Mouse (Mus musculus) lung, embryonic 14.5 days (tissue): ENCODE measurements around the gene Sdr39u1. TPM values are rescaled to one million over a fixed set of nuclear protein-coding genes. Genes with fewer than 3 reads are reported as not detected.

Experiments
- ATAC-seq: fragments of 200-750 bp; cut with Nextera tagmentation; 2 replicates; pipeline ENCODE4 v1.8.0; 2017; ENCODE audit warnings: mild to moderate bottlenecking, moderate TSS enrichment, moderate library complexity; ENCODE audit not compliant: insufficient read depth
- DNase-seq: peaks from one replicate; pipeline ENCODE4 v3.0.0-alpha.2; 2015
- H3K27ac ChIP-seq: fragments of 300-500 bp; sonication (generic); 2 replicates; pipeline ENCODE4 v1.5.1; 2014; ENCODE audit warnings: low read depth, mild to moderate bottlenecking, moderate library complexity
- H3K27me3 ChIP-seq: fragments of 300-500 bp; sonication (generic); 2 replicates; pipeline ENCODE4 v1.6.1; 2014; ENCODE audit warnings: low read length, control low read depth; ENCODE audit not compliant: insufficient read depth
- H3K36me3 ChIP-seq: fragments of 300-500 bp; sonication (generic); 2 replicates; pipeline ENCODE4 v1.6.1; 2014; ENCODE audit warnings: control low read depth; ENCODE audit not compliant: insufficient read depth
- H3K4me1 ChIP-seq: fragments of 300-500 bp; sonication (generic); 2 replicates; pipeline ENCODE4 v1.6.1; 2014; ENCODE audit warnings: antibody characterized with exemption, control low read depth; ENCODE audit not compliant: insufficient read depth
- H3K4me2 ChIP-seq: fragments of 300-500 bp; sonication (generic); 2 replicates; pipeline ENCODE4 v1.6.1; 2014; ENCODE audit warnings: mild to moderate bottlenecking
- H3K4me3 ChIP-seq: fragments of 300-500 bp; sonication (generic); 2 replicates; pipeline ENCODE4 v1.5.1; 2014; ENCODE audit warnings: low read depth, low read length
- H3K9ac ChIP-seq: fragments of 300-500 bp; sonication (generic); 2 replicates; pipeline ENCODE4 v1.6.1; 2014
- H3K9me3 ChIP-seq: fragments of 300-500 bp; sonication (generic); 2 replicates; pipeline ENCODE4 v1.6.1; 2016; ENCODE audit warnings: low read depth, low read length, control low read depth
- CTCF ChIP-seq: IDR thresholded peaks from 2 replicates; pipeline ENCODE4 v1.5.1; 2016; ENCODE audit warnings: antibody characterized with exemption, low read depth
- WGBS: fragments of 180-500 bp; shearing (Covaris S2); extraction: QIAGEN DNeasy Blood & Tissue Kit; methylation state at CpG from one replicate; pipeline ENCODE4 v1.1.7; 2014; 5-methylcytosine and 5-hydroxymethylcytosine counted together
- polyA plus RNA-seq: library from polyadenylated mRNA; unstranded; fragments of >200 nt; fragmentation: Nextera tagmentation; extraction: Ambion mirVana; gene quantifications from 2 replicates; pipeline ENCODE4 v1.2.1, GENCODE M21; 2014

The Sdr39u1 gene
- polyA plus RNA-seq, 1 experiment from 2014 or later, result 47.2 TPM

DNA sequence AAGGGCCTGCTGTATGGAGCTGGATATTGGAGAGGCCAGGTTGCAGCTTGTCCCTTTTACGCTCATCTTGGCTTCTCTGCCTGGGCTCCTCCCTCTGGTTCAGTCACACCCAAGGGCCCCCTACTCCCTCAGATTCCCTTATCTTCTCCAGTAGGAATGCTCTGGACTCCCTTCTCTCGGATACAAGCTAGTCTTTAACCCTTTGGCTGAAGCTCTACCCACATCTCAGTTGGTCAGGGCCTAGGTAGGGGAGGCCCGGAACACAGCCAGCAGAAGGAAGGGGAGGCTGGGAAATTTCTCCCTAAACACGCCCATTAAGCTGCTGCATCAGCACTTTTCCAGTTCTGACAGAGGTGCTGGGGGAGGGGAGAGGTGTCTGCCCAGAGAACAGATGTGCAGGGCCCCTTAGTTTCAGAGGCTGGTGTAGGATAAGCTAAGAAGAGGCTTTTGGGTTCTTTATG, 45.0 kb downstream of the Sdr39u1 start:
- ATAC-seq (peak; percentile 25), DNase-seq (peak; percentile 86)
- Histone ChIP-seq H3K9ac (peak overlapping the region; percentile 81), H3K36me3 (peaks cover 11% of the 10 kb centered on the region), H3K9me3 (no peaks in the 10 kb centered on the region), H3K4me2 (peak overlapping the region; percentile 76), H3K4me3 (peak overlapping the region; percentile 72), H3K27ac (peak overlapping the region; percentile 97), H3K4me1 (peaks cover 25% of the 10 kb centered on the region), H3K27me3 (no peaks in the 10 kb centered on the region)
- WGBS, result 0% methylated on average over 4 of the region's 4 CpGs
- TF ChIP-seq CTCF, result no peak

DNA sequence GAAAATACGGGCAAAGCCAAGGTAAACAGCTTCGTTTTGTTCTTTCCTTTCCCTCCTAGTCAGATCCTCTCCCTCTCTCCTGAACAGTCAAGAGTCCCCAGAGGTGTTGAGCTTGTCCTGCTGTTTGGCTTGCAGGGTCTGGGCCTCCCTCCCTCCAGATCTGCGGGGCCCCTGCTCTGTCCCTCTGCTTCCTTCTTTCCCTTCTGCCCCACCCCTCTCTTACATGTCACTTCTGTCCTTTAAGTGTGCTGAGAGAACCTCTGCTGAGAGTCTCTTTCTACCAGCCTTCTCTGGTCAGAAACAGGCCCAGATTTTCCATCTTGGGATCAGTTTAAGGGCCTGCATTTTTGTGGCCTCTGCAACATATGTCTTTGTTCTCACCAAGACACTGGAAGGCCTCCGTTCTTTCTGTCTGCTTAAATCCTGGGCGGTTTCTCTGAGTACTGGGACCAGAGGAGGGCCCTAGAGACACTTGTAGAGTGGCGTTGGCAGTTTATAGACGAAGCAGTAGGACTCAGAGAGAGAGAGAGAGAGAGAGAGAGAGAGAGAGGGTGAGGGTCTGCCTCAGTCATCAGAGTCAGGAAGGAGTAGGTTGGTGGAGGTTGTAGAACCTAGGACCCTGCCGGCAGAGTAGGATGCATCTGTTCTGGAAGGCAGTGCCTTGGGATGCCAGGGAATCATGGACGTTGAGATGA, 45.5 kb downstream of the Sdr39u1 start:
- H3K27me3 ChIP-seq, result no peaks in the 10 kb centered on the region
- peak overlapping the region; percentile 97 for H3K27ac ChIP-seq
- no peak for TF ChIP-seq CTCF
- ATAC-seq, result peak; percentile 15; the same call in 1 of the 2 replicates
- H3K9me3 ChIP-seq, result no peaks in the 10 kb centered on the region
- peak overlapping the region; percentile 76 for H3K4me2 ChIP-seq
- peak overlapping the region; percentile 81 for H3K9ac ChIP-seq
- WGBS, result under 1% methylated on average over 9 of the region's 9 CpGs
- H3K4me1 ChIP-seq, result peaks cover 25% of the 10 kb centered on the region
- H3K4me3 ChIP-seq, result peak overlapping the region; percentile 72
- peaks cover 11% of the 10 kb centered on the region for H3K36me3 ChIP-seq
- peak; percentile 43 for DNase-seq

GRCm38 (mm10) chr14:55853621-55854285, 46.3 kb downstream of the Sdr39u1 start, which contains the start of gene Nynrin:
Nynrin (plus strand) TSS chr14:55854010.
- Histone ChIP-seq H3K27ac (peak within 1 kb of the TSS; percentile 97), H3K4me1 (peaks cover 25% of the 10 kb centered on the region), H3K9ac (peak within 1 kb of the TSS; percentile 81), H3K9me3 (no peaks in the 10 kb centered on the region), H3K27me3 (no peaks in the 10 kb centered on the region), H3K4me2 (peak within 1 kb of the TSS; percentile 76), H3K4me3 (peak within 1 kb of the TSS; percentile 72), H3K36me3 (peaks cover 11% of the 10 kb centered on the region)
- ATAC-seq (peak; percentile 89), DNase-seq (peak; percentile 95)
- no peak; the same call in 1 of the 2 replicates for TF ChIP-seq CTCF
- 2% methylated on average over 33 of the region's 33 CpGs for WGBS

GRCm38 (mm10) chr14:55852646-55853551, 47.2 kb downstream of the Sdr39u1 start:
- peak overlapping the region; percentile 97 for H3K27ac ChIP-seq
- peak overlapping the region; percentile 76 for H3K4me2 ChIP-seq
- no peaks in the 10 kb centered on the region for H3K9me3 ChIP-seq
- peaks cover 8% of the 10 kb centered on the region for H3K36me3 ChIP-seq
- H3K27me3 ChIP-seq, result no peaks in the 10 kb centered on the region
- peak; percentile 89 for DNase-seq
- H3K4me3 ChIP-seq, result peak overlapping the region; percentile 72
- peaks cover 22% of the 10 kb centered on the region for H3K4me1 ChIP-seq
- 3% methylated on average over 11 of the region's 11 CpGs for WGBS
- TF ChIP-seq CTCF, result no peak
- ATAC-seq, result peak; percentile 84
- peak overlapping the region; percentile 81 for H3K9ac ChIP-seq

- Histone ChIP-seq H3K4me2 (no peak overlapping the region), H3K27ac (no peak overlapping the region), H3K36me3 (no peaks in the 10 kb centered on the region), H3K9ac (no peak overlapping the region), H3K4me3 (no peak overlapping the region), H3K9me3 (no peaks in the 10 kb centered on the region), H3K27me3 (no peaks in the 10 kb centered on the region), H3K4me1 (peaks cover 13% of the 10 kb centered on the region)
- WGBS, result 37% methylated on average over 6 of the region's 6 CpGs
- ATAC-seq (no peak), DNase-seq (no peak)
- TF ChIP-seq CTCF, result no peak
Measured at GRCm38 (mm10) chr14:55850885-55851284, 49.2 kb downstream of the Sdr39u1 start.

Other genes with a start within 250 kb of the Sdr39u1 start
- 51.6 and 52.0 TPM in 2 replicates for gene Mdp1, start 239.8 kb downstream of the Sdr39u1 start, polyA plus RNA-seq
- 58.4 and 59.4 TPM in 2 replicates for gene Gmpr2, start 228.4 kb downstream of the Sdr39u1 start, polyA plus RNA-seq
- gene Nedd8, start 228.2 kb downstream of the Sdr39u1 start, polyA plus RNA-seq, result 556 and 577 TPM in 2 replicates
- gene Tinf2, start 218.5 kb downstream of the Sdr39u1 start, polyA plus RNA-seq, result 53.3 and 58.0 TPM in 2 replicates
- gene Tgm1, start 186.4 kb downstream of the Sdr39u1 start, polyA plus RNA-seq, result 0.89 and 1.3 TPM in 2 replicates
- gene Rabggta, start 178.0 kb downstream of the Sdr39u1 start, polyA plus RNA-seq, result 25.6 and 29.5 TPM in 2 replicates
- 76.7 and 79.9 TPM in 2 replicates for gene Dhrs1, start 154.6 kb downstream of the Sdr39u1 start, polyA plus RNA-seq
- 48.7 and 50.6 TPM in 2 replicates for gene Nop9, start 154.6 kb downstream of the Sdr39u1 start, polyA plus RNA-seq
- gene Cideb, start 141.8 kb downstream of the Sdr39u1 start, polyA plus RNA-seq, result 0.36 and 0.38 TPM in 2 replicates
- 0.19 and 0.70 TPM in 2 replicates for gene Ltb4r2, start 138.9 kb downstream of the Sdr39u1 start, polyA plus RNA-seq
- 0.31 and 0.64 TPM in 2 replicates for gene Ltb4r1, start 134.3 kb downstream of the Sdr39u1 start, polyA plus RNA-seq
- gene Adcy4, start 116.2 kb downstream of the Sdr39u1 start, polyA plus RNA-seq, result 11.6 and 14.1 TPM in 2 replicates
- gene Ripk3, start 111.4 kb downstream of the Sdr39u1 start, polyA plus RNA-seq, result 42.5 and 51.4 TPM in 2 replicates
- gene Nfatc4, start 77.1 kb downstream of the Sdr39u1 start, polyA plus RNA-seq, result 58.8 and 66.1 TPM in 2 replicates
- gene Nynrin, start 46.3 kb downstream of the Sdr39u1 start, polyA plus RNA-seq, result 18.7 and 19.4 TPM in 2 replicates
- 1.4 and 1.9 TPM in 2 replicates for gene Cbln3, start 15.9 kb downstream of the Sdr39u1 start, polyA plus RNA-seq
- gene Khnyn, start 15.3 kb downstream of the Sdr39u1 start, polyA plus RNA-seq, result 11.0 and 13.7 TPM in 2 replicates
- 3.7 and 4.4 TPM in 2 replicates for gene Cma1, start 44.4 kb upstream of the Sdr39u1 start, polyA plus RNA-seq
- gene Cma2, start 50.7 kb upstream of the Sdr39u1 start, polyA plus RNA-seq, result not detected in 2 replicates
- gene Mcpt1, start 117.7 kb upstream of the Sdr39u1 start, polyA plus RNA-seq, result not detected in 2 replicates
- not detected in 2 replicates for gene Mcpt9, start 130.2 kb upstream of the Sdr39u1 start, polyA plus RNA-seq
- not detected in 2 replicates for gene Mcpt2, start 141.7 kb upstream of the Sdr39u1 start, polyA plus RNA-seq
- gene Mcpt4, start 162.0 kb upstream of the Sdr39u1 start, polyA plus RNA-seq, result 0.28 TPM in 1 of 2 replicates, not detected in the other
- 0.54 and 2.8 TPM in 2 replicates for gene Mcpt8, start 185.0 kb upstream of the Sdr39u1 start, polyA plus RNA-seq
- not detected in 2 replicates for gene Ctsg, start 202.3 kb upstream of the Sdr39u1 start, polyA plus RNA-seq
- not detected in 2 replicates for gene Gzme, start 220.3 kb upstream of the Sdr39u1 start, polyA plus RNA-seq
- not detected in 2 replicates for gene Gzmd, start 232.3 kb upstream of the Sdr39u1 start, polyA plus RNA-seq